Mouse (Mus musculus): Measurements from ENCODE around the gene Scn11a. TPM values are rescaled to one million over a fixed set of nuclear protein-coding genes. Genes with fewer than 3 reads are reported as not detected.

Scn11a gene
- polyA plus RNA-seq, 1 experiment from 2014 or later: 0.02 TPM

GRCm38 (mm10) chr9:119726990-119727389 is 98.3 kb downstream of the Scn11a start:
- WGBS (ENCODE audit: insufficient replicate concordance): 60% methylated on average over 4 of the region's 4 CpGs
- no peak overlapping the region for H3K27ac ChIP-seq (ENCODE audit: low read length)

DNA sequence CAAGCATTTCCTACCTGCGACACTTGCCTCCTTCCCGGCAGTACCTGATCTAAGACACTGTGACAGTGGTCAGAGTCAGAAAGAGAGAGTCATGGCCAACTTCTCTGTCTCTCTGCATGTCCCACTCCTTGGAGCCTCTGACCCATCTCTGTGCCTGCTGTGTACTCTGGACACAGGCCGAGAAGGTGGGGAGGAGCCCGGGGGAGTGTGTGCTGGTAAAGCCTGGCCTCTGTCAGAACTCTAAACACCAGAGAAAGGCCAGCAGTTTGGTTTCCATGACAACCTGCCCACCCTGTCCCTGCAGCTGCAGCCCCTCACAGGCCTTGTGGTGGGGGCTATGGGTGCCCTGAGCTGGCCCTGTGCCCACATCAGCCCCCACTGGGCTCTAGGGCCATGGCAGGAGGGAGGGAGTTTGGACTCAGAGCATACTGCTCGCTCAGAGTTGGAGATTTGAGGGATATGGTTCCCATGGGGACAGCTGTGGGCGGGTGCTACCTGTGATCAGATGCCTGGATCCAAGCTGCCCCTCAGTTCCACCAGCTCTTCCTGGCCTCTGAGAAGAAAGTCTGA is 99.9 kb downstream of the Scn11a start:
- WGBS (ENCODE audit: insufficient replicate concordance): 65% methylated on average over 6 of the region's 6 CpGs
- no peak overlapping the region for H3K4me3 ChIP-seq (ENCODE audit: low read depth, low read length)
- H3K9me3 ChIP-seq (replicated peaks; ENCODE audit: control insufficient read depth, low read length): no peaks in the 10 kb centered on the region
- no peak for ATAC-seq (ENCODE audit: low read depth)
- H3K4me2 ChIP-seq (ENCODE audit: low read depth, low read length): no peak overlapping the region
- no peak overlapping the region for H3K9ac ChIP-seq (ENCODE audit: low read depth, low read length)
- H3K4me1 ChIP-seq (ENCODE audit: control insufficient read depth, low read depth, low read length): no peaks in the 10 kb centered on the region; the same call in 1 of the 2 replicates
- H3K27me3 ChIP-seq (ENCODE audit: control insufficient read depth, insufficient read depth, low read depth, low read length): no peaks in the 10 kb centered on the region
- H3K36me3 ChIP-seq (ENCODE audit: control insufficient read depth, insufficient read depth): no peaks in the 10 kb centered on the region
- no peak overlapping the region for H3K27ac ChIP-seq (ENCODE audit: low read length)

More at GRCm38 (mm10) chr9:119726990-119727389, 98.3 kb downstream of the Scn11a start:
- H3K27me3 ChIP-seq (ENCODE audit: control insufficient read depth, insufficient read depth, low read depth, low read length): no peaks in the 10 kb centered on the region
- H3K36me3 ChIP-seq (ENCODE audit: control insufficient read depth, insufficient read depth): no peaks in the 10 kb centered on the region
- H3K4me1 ChIP-seq (ENCODE audit: control insufficient read depth, low read depth, low read length): no peaks in the 10 kb centered on the region; the same call in 1 of the 2 replicates
- peak; percentile 35; the same call in 1 of the 2 replicates for ATAC-seq (ENCODE audit: low read depth)
- H3K4me3 ChIP-seq (ENCODE audit: low read depth, low read length): no peak overlapping the region
- no peak overlapping the region for H3K4me2 ChIP-seq (ENCODE audit: low read depth, low read length)
- no peaks in the 10 kb centered on the region for H3K9me3 ChIP-seq (replicated peaks; ENCODE audit: control insufficient read depth, low read length)
- no peak overlapping the region for H3K9ac ChIP-seq (ENCODE audit: low read depth, low read length)

DNA sequence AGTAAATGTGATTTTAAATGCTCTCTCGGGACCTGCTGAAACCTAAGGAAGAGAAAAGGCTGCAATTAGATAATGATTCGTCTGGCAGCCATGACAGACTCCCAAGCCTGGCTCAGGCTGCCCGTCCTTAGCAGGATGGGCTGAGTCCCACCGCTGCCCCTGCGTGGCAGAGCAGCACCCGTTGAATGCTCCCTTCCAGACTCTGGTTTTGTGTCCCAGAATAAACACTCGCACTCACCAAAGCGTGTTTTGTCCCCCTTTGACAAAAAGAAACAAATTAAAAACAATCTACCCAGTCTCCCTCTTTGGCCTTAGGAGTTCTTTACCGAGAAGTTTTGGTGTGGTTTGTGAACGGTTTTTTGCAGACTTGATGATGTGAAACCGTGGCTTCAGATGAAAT is 106.0 kb downstream of the Scn11a start, which contains the start of gene Scn10a:
Gene Scn10a (minus strand): TSS at position 101 of the 400 bp plus-strand sequence.
- WGBS (ENCODE audit: insufficient replicate concordance): 59% methylated on average over 11 of the region's 11 CpGs

DNA sequence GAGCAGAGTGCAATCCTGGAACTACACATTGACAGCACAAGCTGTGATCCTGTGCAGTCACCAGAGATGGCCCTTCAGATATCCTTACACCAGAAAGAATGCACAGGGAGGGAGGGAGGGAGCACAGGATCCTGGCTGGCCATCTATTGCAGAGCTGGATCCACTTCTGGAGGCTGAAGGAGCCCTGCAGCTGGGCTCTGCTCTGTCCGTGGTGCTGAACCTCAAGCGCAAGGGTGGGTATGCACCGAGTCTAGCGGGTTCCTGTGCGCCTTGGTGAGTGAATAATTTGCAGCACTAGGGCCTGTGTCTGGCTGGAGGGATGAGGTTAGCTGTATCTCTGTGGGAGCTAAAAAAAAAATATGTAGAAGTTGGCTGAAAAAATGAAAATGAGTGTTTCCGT is 118.6 kb downstream of the Scn11a start:
- Histone ChIP-seq H3K4me1 (ENCODE audit: control insufficient read depth, low read depth, low read length) (no peaks in the 10 kb centered on the region), H3K27me3 (ENCODE audit: control insufficient read depth, insufficient read depth, low read depth, low read length) (no peaks in the 10 kb centered on the region), H3K36me3 (ENCODE audit: control insufficient read depth, insufficient read depth) (no peaks in the 10 kb centered on the region), H3K9me3 (replicated peaks; ENCODE audit: control insufficient read depth, low read length) (no peaks in the 10 kb centered on the region), H3K9ac (ENCODE audit: low read depth, low read length) (no peak overlapping the region), H3K4me2 (ENCODE audit: low read depth, low read length) (no peak overlapping the region), H3K4me3 (ENCODE audit: low read depth, low read length) (no peak overlapping the region), H3K27ac (ENCODE audit: low read length) (no peak overlapping the region)
- no peak for ATAC-seq (ENCODE audit: low read depth)
- 16% methylated on average over 6 of the region's 6 CpGs for WGBS (ENCODE audit: insufficient replicate concordance)

More for the DNA sequence above, 106.0 kb downstream of the Scn11a start, which contains the start of gene Scn10a:
- Histone ChIP-seq H3K36me3 (ENCODE audit: control insufficient read depth, insufficient read depth) (no peaks in the 10 kb centered on the region), H3K9me3 (replicated peaks; ENCODE audit: control insufficient read depth, low read length) (no peaks in the 10 kb centered on the region), H3K27ac (ENCODE audit: low read length) (no peak within 1 kb of the TSS), H3K9ac (ENCODE audit: low read depth, low read length) (no peak within 1 kb of the TSS), H3K4me2 (ENCODE audit: low read depth, low read length) (no peak within 1 kb of the TSS), H3K4me3 (ENCODE audit: low read depth, low read length) (no peak within 1 kb of the TSS), H3K4me1 (ENCODE audit: control insufficient read depth, low read depth, low read length) (no peaks in the 10 kb centered on the region), H3K27me3 (ENCODE audit: control insufficient read depth, insufficient read depth, low read depth, low read length) (no peaks in the 10 kb centered on the region)
- ATAC-seq (ENCODE audit: low read depth): no peak

Other genes with a start within 250 kb of the Scn11a start
- 0.06 and 0.11 TPM in 2 replicates for gene Scn5a, start 246.4 kb downstream of the Scn11a start, polyA plus RNA-seq (2015; fragmentation: Nextera tagmentation; extraction: Ambion mirVana)
- gene Scn10a, start 106.1 kb downstream of the Scn11a start, polyA plus RNA-seq (2015; fragmentation: Nextera tagmentation; extraction: Ambion mirVana): 0.02 TPM in 1 of 2 replicates, not detected in the other
- gene Wdr48, start 69.4 kb upstream of the Scn11a start, polyA plus RNA-seq (2015; fragmentation: Nextera tagmentation; extraction: Ambion mirVana): 19.4 and 21.1 TPM in 2 replicates
- 10.6 and 12.1 TPM in 2 replicates for gene Gorasp1, start 112.1 kb upstream of the Scn11a start, polyA plus RNA-seq (2015; fragmentation: Nextera tagmentation; extraction: Ambion mirVana)
- gene Ttc21a, start 112.2 kb upstream of the Scn11a start, polyA plus RNA-seq (2015; fragmentation: Nextera tagmentation; extraction: Ambion mirVana): 0.08 and 0.21 TPM in 2 replicates
- 2.5 and 3.3 TPM in 2 replicates for gene Csrnp1, start 159.2 kb upstream of the Scn11a start, polyA plus RNA-seq (2015; fragmentation: Nextera tagmentation; extraction: Ambion mirVana)
- gene Xirp1, start 198.1 kb upstream of the Scn11a start, polyA plus RNA-seq (2015; fragmentation: Nextera tagmentation; extraction: Ambion mirVana): 0.15 and 0.26 TPM in 2 replicates
- 3.1 and 3.2 TPM in 2 replicates for gene Cx3cr1, start 244.4 kb upstream of the Scn11a start, polyA plus RNA-seq (2015; fragmentation: Nextera tagmentation; extraction: Ambion mirVana)